Mouse (Mus musculus) embryonic facial prominence, embryonic 11.5 days (tissue): ENCODE data around the gene Sema4d. TPM values are rescaled to one million over a fixed set of nuclear protein-coding genes. Genes with fewer than 3 reads are reported as not detected.

Source experiments
- ATAC-seq: fragments of 200-750 bp; cut with Nextera tagmentation; replicated peaks from 2 replicates; pipeline ENCODE4 v1.8.0; 2017; ENCODE audit warnings: low read depth; ENCODE audit not compliant: insufficient number of reproducible peaks, low FRiP score, low TSS enrichment
- DNase-seq: peaks from one replicate; pipeline ENCODE4 v3.0.0-alpha.2; 2015; ENCODE audit warnings: low spot score
- H3K27ac ChIP-seq: fragments of 300-500 bp; sonication (generic); replicated peaks from 2 replicates; pipeline ENCODE4 v1.5.1; 2014; ENCODE audit warnings: mild to moderate bottlenecking, low read depth, low read length, control low read depth
- H3K27me3 ChIP-seq: fragments of 300-500 bp; sonication (generic); 2 replicates; pipeline ENCODE4 v1.6.1; 2014; ENCODE audit warnings: mild to moderate bottlenecking, low read length, moderate library complexity, mixed read lengths; ENCODE audit not compliant: control insufficient read depth, insufficient read depth
- H3K36me3 ChIP-seq: fragments of 300-500 bp; sonication (generic); replicated peaks from 2 replicates; pipeline ENCODE4 v1.6.1; 2014; ENCODE audit warnings: low read depth, mild to moderate bottlenecking, low read length, moderate library complexity, mixed read lengths; ENCODE audit not compliant: control insufficient read depth, insufficient read depth
- H3K4me1 ChIP-seq: fragments of 300-500 bp; sonication (generic); 2 replicates; pipeline ENCODE4 v1.6.1; 2014; ENCODE audit warnings: low read length, mixed read lengths; ENCODE audit not compliant: control insufficient read depth, insufficient read depth
- H3K4me2 ChIP-seq: fragments of 300-500 bp; sonication (generic); 2 replicates; pipeline ENCODE4 v1.6.1; 2014; ENCODE audit warnings: low read depth, mild to moderate bottlenecking, control low read depth, low read length, moderate library complexity
- H3K4me3 ChIP-seq: fragments of 300-500 bp; sonication (generic); 2 replicates; pipeline ENCODE4 v1.5.1; 2014; ENCODE audit warnings: low read depth, low read length, control low read depth
- H3K9ac ChIP-seq: fragments of 300-500 bp; sonication (generic); replicated peaks from 2 replicates; pipeline ENCODE4 v1.6.1; 2014; ENCODE audit warnings: mild to moderate bottlenecking, control low read depth, low read length
- H3K9me3 ChIP-seq: fragments of 300-500 bp; sonication (generic); replicated peaks from 2 replicates; pipeline ENCODE4 v1.6.1; 2016; ENCODE audit warnings: mild to moderate bottlenecking, low read length, inconsistent platforms, mixed read lengths; ENCODE audit not compliant: control insufficient read depth
- WGBS: fragments of 180-500 bp; shearing (Covaris S2); extraction: QIAGEN DNeasy Blood & Tissue Kit; methylation state at CpG from one replicate; pipeline ENCODE4 v1.1.7; 2014; 5-methylcytosine and 5-hydroxymethylcytosine counted together
- polyA plus RNA-seq: library from polyadenylated mRNA; unstranded; fragments of >200 nt; fragmentation: Nextera tagmentation; extraction: Ambion mirVana; gene quantifications from 2 replicates; pipeline ENCODE4 v1.2.1, GENCODE M21; 2014

Gene Sema4d
- polyA plus RNA-seq, 1 experiment from 2014 or later, result 5.4 TPM

- ATAC-seq (no peak), DNase-seq (peak; percentile 62)
- no peak overlapping the region for H3K4me2 ChIP-seq
- no peak overlapping the region for H3K27ac ChIP-seq
- no peak overlapping the region for H3K4me3 ChIP-seq
- H3K9ac ChIP-seq, result no peak overlapping the region
- 59% methylated on average over 10 of the region's 10 CpGs for WGBS
- H3K36me3 ChIP-seq, result no peaks in the 10 kb centered on the region
- no peaks in the 10 kb centered on the region for H3K9me3 ChIP-seq
- no peaks in the 10 kb centered on the region for H3K27me3 ChIP-seq
- no peaks in the 10 kb centered on the region for H3K4me1 ChIP-seq
These were observed 20.4 kb upstream of the Sema4d start for GRCm38 (mm10) chr13:51813621-51814615.

GRCm38 (mm10) chr13:51808141-51808540, 14.6 kb upstream of the Sema4d start:
- no peak overlapping the region for H3K4me3 ChIP-seq
- H3K9ac ChIP-seq, result no peak overlapping the region
- WGBS, result 26% methylated on average over 12 of the region's 12 CpGs
- no peaks in the 10 kb centered on the region for H3K4me1 ChIP-seq
- no peaks in the 10 kb centered on the region for H3K9me3 ChIP-seq
- DNase-seq (peak; percentile 56), ATAC-seq (no peak)
- no peaks in the 10 kb centered on the region for H3K36me3 ChIP-seq
- no peak overlapping the region for H3K4me2 ChIP-seq
- no peak overlapping the region for H3K27ac ChIP-seq
- no peaks in the 10 kb centered on the region for H3K27me3 ChIP-seq

- Histone ChIP-seq H3K9me3 (no peaks in the 10 kb centered on the region), H3K4me3 (no peak overlapping the region), H3K36me3 (no peaks in the 10 kb centered on the region), H3K27me3 (no peaks in the 10 kb centered on the region), H3K4me1 (no peaks in the 10 kb centered on the region), H3K9ac (no peak overlapping the region), H3K27ac (no peak overlapping the region), H3K4me2 (no peak overlapping the region)
- WGBS, result 83% methylated on average over 15 of the region's 15 CpGs
- DNase-seq (no peak), ATAC-seq (no peak)
These were observed 12.7 kb upstream of the Sema4d start for GRCm38 (mm10) chr13:51806220-51806619.

GRCm38 (mm10) chr13:51805634-51806033, 12.1 kb upstream of the Sema4d start:
- no peaks in the 10 kb centered on the region for H3K9me3 ChIP-seq
- ATAC-seq (no peak), DNase-seq (no peak)
- H3K27ac ChIP-seq, result no peak overlapping the region
- no peaks in the 10 kb centered on the region for H3K4me1 ChIP-seq
- no peak overlapping the region for H3K9ac ChIP-seq
- no peak overlapping the region for H3K4me3 ChIP-seq
- whole genome bisulfite sequencing, result 77% methylated on average over 4 of the region's 4 CpGs
- H3K27me3 ChIP-seq, result no peaks in the 10 kb centered on the region
- no peaks in the 10 kb centered on the region for H3K36me3 ChIP-seq
- no peak overlapping the region for H3K4me2 ChIP-seq

- no peak for ATAC-seq
- Histone ChIP-seq H3K9me3 (no peaks in the 10 kb centered on the region), H3K27ac (no peak overlapping the region), H3K36me3 (no peaks in the 10 kb centered on the region), H3K4me3 (no peak overlapping the region), H3K4me2 (no peak overlapping the region), H3K9ac (no peak overlapping the region), H3K27me3 (no peaks in the 10 kb centered on the region), H3K4me1 (no peaks in the 10 kb centered on the region)
- 52% methylated on average over 9 of the region's 9 CpGs for WGBS
- no peak for DNase-seq
These were observed 7.4 kb upstream of the Sema4d start for GRCm38 (mm10) chr13:51800921-51801320.

GRCm38 (mm10) chr13:51799735-51800522, 6.4 kb upstream of the Sema4d start:
- ATAC-seq (no peak), DNase-seq (no peak)
- no peak overlapping the region for H3K4me2 ChIP-seq
- WGBS, result 86% methylated on average over 16 of the region's 16 CpGs
- H3K36me3 ChIP-seq, result no peaks in the 10 kb centered on the region
- H3K27ac ChIP-seq, result no peak overlapping the region
- no peaks in the 10 kb centered on the region for H3K9me3 ChIP-seq
- no peak overlapping the region for H3K4me3 ChIP-seq
- no peak overlapping the region for H3K9ac ChIP-seq
- no peaks in the 10 kb centered on the region for H3K27me3 ChIP-seq
- H3K4me1 ChIP-seq, result no peaks in the 10 kb centered on the region

GRCm38 (mm10) chr13:51797899-51798746, 4.6 kb upstream of the Sema4d start:
- DNase-seq, result no peak
- Histone ChIP-seq H3K9ac (no peak overlapping the region), H3K27me3 (no peaks in the 10 kb centered on the region), H3K9me3 (no peaks in the 10 kb centered on the region), H3K27ac (no peak overlapping the region), H3K4me3 (no peak overlapping the region), H3K4me1 (no peaks in the 10 kb centered on the region), H3K36me3 (no peaks in the 10 kb centered on the region), H3K4me2 (no peak overlapping the region)
- ATAC-seq, result no peak
- 58% methylated on average over 8 of the region's 8 CpGs for WGBS
